Mouse (Mus musculus) embryonic fibroblast, embryonic 13.5 days (primary cell): Measurements from ENCODE around the gene Mrpl23.

ENCODE experiments used
- CTCF ChIP-seq: IDR thresholded peaks from 2 replicates; pipeline ENCODE4 v1.5.1; 2011; ENCODE audit warnings: mild to moderate bottlenecking, control low read depth, low read length, moderate library complexity, borderline replicate concordance; ENCODE audit not compliant: insufficient read depth
- POLR2A ChIP-seq: IDR thresholded peaks from 2 replicates; pipeline ENCODE4 v1.6.1; 2011; ENCODE audit warnings: low read depth, mild to moderate bottlenecking, control low read depth, low read length, moderate library complexity

DNA sequence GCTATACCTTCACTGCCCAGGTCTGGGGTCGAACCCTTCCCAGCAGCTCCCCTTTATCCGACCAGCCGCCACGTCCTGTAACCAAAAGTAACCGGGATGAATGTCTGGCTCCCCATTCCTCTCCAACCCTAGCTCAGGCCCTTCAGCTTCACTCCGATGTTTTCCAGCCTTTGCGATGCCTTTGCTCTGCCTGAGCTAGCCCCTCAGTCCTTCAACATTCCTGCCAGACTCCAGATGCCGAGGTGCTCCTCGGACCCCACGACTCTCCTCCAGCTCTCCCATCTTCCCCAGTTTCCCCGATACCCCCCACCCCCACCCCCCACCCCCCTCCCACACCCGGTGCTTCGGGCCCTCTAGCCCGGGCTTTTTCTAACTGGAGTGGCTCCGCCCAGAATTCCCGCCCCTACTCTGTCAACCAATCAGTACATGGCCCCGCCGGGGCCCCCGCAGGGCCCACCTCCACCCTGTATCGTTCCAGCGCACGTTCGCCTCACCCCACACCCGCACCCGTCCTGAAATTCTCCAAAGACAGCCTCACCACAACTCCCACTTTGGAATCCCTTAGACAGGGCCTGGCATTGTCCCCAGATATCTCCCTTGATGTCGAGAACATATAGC lies 45.4 kb downstream of the Mrpl23 start:
- TF ChIP-seq CTCF (no peak), POLR2A (peak; percentile 95)
